Mouse (Mus musculus): ENCODE measurements around the gene Rbbp8nl. TPM values are rescaled to one million over a fixed set of nuclear protein-coding genes. Genes with fewer than 3 reads are reported as not detected.
A peak's percentile ranks its signal among the peaks of the same experiment; 100 is the strongest.

Rbbp8nl gene
- polyA plus RNA-seq, 1 experiment = not detected

- TF ChIP-seq MAX (IDR thresholded peaks at IDR 0.05) (no peak), CEBPB (IDR thresholded peaks at IDR 0.05; ENCODE audit: low read depth) (no peak), MYOD1 (IDR thresholded peaks at IDR 0.05; ENCODE audit: control insufficient read depth, insufficient read length, low read depth) (no peak), CTCF (IDR thresholded peaks at IDR 0.05; ENCODE audit: control insufficient read depth, insufficient read depth, insufficient read length) (no peak), USF1 (IDR thresholded peaks at IDR 0.05; ENCODE audit: low read depth) (no peak), FOSL1 (IDR thresholded peaks at IDR 0.05; ENCODE audit: insufficient read depth, low read length, poor library complexity, severe bottlenecking) (no peak), MYOG (IDR thresholded peaks at IDR 0.05; ENCODE audit: control insufficient read depth, extremely low read depth, insufficient read length) (no peak)
- Histone ChIP-seq H3K79me3 (ENCODE audit: low read depth) (no peaks in the 10 kb centered on the region), H3K79me2 (ENCODE audit: control insufficient read depth, insufficient read depth) (no peaks in the 10 kb centered on the region), H3K4me3 (ENCODE audit: insufficient read depth, poor library complexity, severe bottlenecking) (no peak overlapping the region), H3K36me3 (ENCODE audit: control insufficient read depth, insufficient read depth) (no peaks in the 10 kb centered on the region), H3ac (ENCODE audit: control insufficient read depth, insufficient read length, low read depth) (no peak overlapping the region), H3K27me3 (ENCODE audit: control insufficient read depth, insufficient read depth, insufficient read length) (no peaks in the 10 kb centered on the region)
Measured at GRCm38 (mm10) chr2:180234980-180235379, 54.7 kb downstream of the Rbbp8nl start.

GRCm38 (mm10) chr2:180234353-180234752 is 55.3 kb downstream of the Rbbp8nl start:
- H3K27me3 ChIP-seq (ENCODE audit: control insufficient read depth, insufficient read depth, insufficient read length) = no peaks in the 10 kb centered on the region
- TF ChIP-seq CTCF (IDR thresholded peaks at IDR 0.05; ENCODE audit: control insufficient read depth, insufficient read depth, insufficient read length) (no peak), USF1 (IDR thresholded peaks at IDR 0.05; ENCODE audit: low read depth) (no peak), CEBPB (IDR thresholded peaks at IDR 0.05; ENCODE audit: low read depth) (no peak), MYOG (IDR thresholded peaks at IDR 0.05; ENCODE audit: control insufficient read depth, extremely low read depth, insufficient read length) (no peak), MAX (IDR thresholded peaks at IDR 0.05) (no peak), FOSL1 (IDR thresholded peaks at IDR 0.05; ENCODE audit: insufficient read depth, low read length, poor library complexity, severe bottlenecking) (no peak), MYOD1 (IDR thresholded peaks at IDR 0.05; ENCODE audit: control insufficient read depth, insufficient read length, low read depth) (no peak)
- H3ac ChIP-seq (ENCODE audit: control insufficient read depth, insufficient read length, low read depth) = no peak overlapping the region
- H3K4me3 ChIP-seq (ENCODE audit: insufficient read depth, poor library complexity, severe bottlenecking) = no peak overlapping the region
- no peaks in the 10 kb centered on the region for H3K79me3 ChIP-seq (ENCODE audit: low read depth)
- no peaks in the 10 kb centered on the region for H3K36me3 ChIP-seq (ENCODE audit: control insufficient read depth, insufficient read depth)
- H3K79me2 ChIP-seq (ENCODE audit: control insufficient read depth, insufficient read depth) = no peaks in the 10 kb centered on the region

GRCm38 (mm10) chr2:180233101-180233904 is 56.4 kb downstream of the Rbbp8nl start:
- Histone ChIP-seq H3ac (ENCODE audit: control insufficient read depth, insufficient read length, low read depth) (no peak overlapping the region), H3K36me3 (ENCODE audit: control insufficient read depth, insufficient read depth) (no peaks in the 10 kb centered on the region), H3K79me3 (ENCODE audit: low read depth) (no peaks in the 10 kb centered on the region), H3K79me2 (ENCODE audit: control insufficient read depth, insufficient read depth) (no peaks in the 10 kb centered on the region), H3K4me3 (ENCODE audit: insufficient read depth, poor library complexity, severe bottlenecking) (no peak overlapping the region), H3K27me3 (ENCODE audit: control insufficient read depth, insufficient read depth, insufficient read length) (no peaks in the 10 kb centered on the region)
- TF ChIP-seq MYOD1 (IDR thresholded peaks at IDR 0.05; ENCODE audit: control insufficient read depth, insufficient read length, low read depth) (peak; percentile 9), CEBPB (IDR thresholded peaks at IDR 0.05; ENCODE audit: low read depth) (no peak)

GRCm38 (mm10) chr2:180230482-180230881 is 59.2 kb downstream of the Rbbp8nl start:
- TF ChIP-seq MAX (IDR thresholded peaks at IDR 0.05) (no peak), USF1 (IDR thresholded peaks at IDR 0.05; ENCODE audit: low read depth) (no peak), CEBPB (IDR thresholded peaks at IDR 0.05; ENCODE audit: low read depth) (no peak), CTCF (IDR thresholded peaks at IDR 0.05; ENCODE audit: control insufficient read depth, insufficient read depth, insufficient read length) (no peak), MYOG (IDR thresholded peaks at IDR 0.05; ENCODE audit: control insufficient read depth, extremely low read depth, insufficient read length) (no peak), FOSL1 (IDR thresholded peaks at IDR 0.05; ENCODE audit: insufficient read depth, low read length, poor library complexity, severe bottlenecking) (no peak), MYOD1 (IDR thresholded peaks at IDR 0.05; ENCODE audit: control insufficient read depth, insufficient read length, low read depth) (no peak)
- peaks cover 2% of the 10 kb centered on the region for H3K79me2 ChIP-seq (ENCODE audit: control insufficient read depth, insufficient read depth)
- H3K79me3 ChIP-seq (ENCODE audit: low read depth) = no peaks in the 10 kb centered on the region
- H3ac ChIP-seq (ENCODE audit: control insufficient read depth, insufficient read length, low read depth) = no peak overlapping the region
- no peaks in the 10 kb centered on the region for H3K36me3 ChIP-seq (ENCODE audit: control insufficient read depth, insufficient read depth)
- H3K27me3 ChIP-seq (ENCODE audit: control insufficient read depth, insufficient read depth, insufficient read length) = no peaks in the 10 kb centered on the region
- no peak overlapping the region for H3K4me3 ChIP-seq (ENCODE audit: insufficient read depth, poor library complexity, severe bottlenecking)

GRCm38 (mm10) chr2:180229129-180229528 is 60.5 kb downstream of the Rbbp8nl start:
- H3K36me3 ChIP-seq (ENCODE audit: control insufficient read depth, insufficient read depth) = no peaks in the 10 kb centered on the region
- no peaks in the 10 kb centered on the region for H3K27me3 ChIP-seq (ENCODE audit: control insufficient read depth, insufficient read depth, insufficient read length)
- peaks cover 16% of the 10 kb centered on the region for H3K79me2 ChIP-seq (ENCODE audit: control insufficient read depth, insufficient read depth)
- no peak for TF ChIP-seq USF1 (IDR thresholded peaks at IDR 0.05; ENCODE audit: low read depth)
- no peak for TF ChIP-seq MYOG (IDR thresholded peaks at IDR 0.05; ENCODE audit: control insufficient read depth, extremely low read depth, insufficient read length)
- TF ChIP-seq CTCF (IDR thresholded peaks at IDR 0.05; ENCODE audit: control insufficient read depth, insufficient read depth, insufficient read length) = no peak
- no peak for TF ChIP-seq CEBPB (IDR thresholded peaks at IDR 0.05; ENCODE audit: low read depth)
- TF ChIP-seq MAX (IDR thresholded peaks at IDR 0.05) = no peak
- no peak for TF ChIP-seq FOSL1 (IDR thresholded peaks at IDR 0.05; ENCODE audit: insufficient read depth, low read length, poor library complexity, severe bottlenecking)
- no peak for TF ChIP-seq MYOD1 (IDR thresholded peaks at IDR 0.05; ENCODE audit: control insufficient read depth, insufficient read length, low read depth)
- H3K79me3 ChIP-seq (ENCODE audit: low read depth) = peaks cover 11% of the 10 kb centered on the region
- no peak overlapping the region for H3ac ChIP-seq (ENCODE audit: control insufficient read depth, insufficient read length, low read depth)
- no peak overlapping the region for H3K4me3 ChIP-seq (ENCODE audit: insufficient read depth, poor library complexity, severe bottlenecking)
